Mouse (Mus musculus): ENCODE data around the gene Mga. TPM values are rescaled to one million over a fixed set of nuclear protein-coding genes. Genes with fewer than 3 reads are reported as not detected.

Mga gene
- 37.5 and 44.2 TPM in 2 replicates for polyA plus RNA-seq (2014; fragmentation: Nextera tagmentation; extraction: Ambion mirVana)

DNA sequence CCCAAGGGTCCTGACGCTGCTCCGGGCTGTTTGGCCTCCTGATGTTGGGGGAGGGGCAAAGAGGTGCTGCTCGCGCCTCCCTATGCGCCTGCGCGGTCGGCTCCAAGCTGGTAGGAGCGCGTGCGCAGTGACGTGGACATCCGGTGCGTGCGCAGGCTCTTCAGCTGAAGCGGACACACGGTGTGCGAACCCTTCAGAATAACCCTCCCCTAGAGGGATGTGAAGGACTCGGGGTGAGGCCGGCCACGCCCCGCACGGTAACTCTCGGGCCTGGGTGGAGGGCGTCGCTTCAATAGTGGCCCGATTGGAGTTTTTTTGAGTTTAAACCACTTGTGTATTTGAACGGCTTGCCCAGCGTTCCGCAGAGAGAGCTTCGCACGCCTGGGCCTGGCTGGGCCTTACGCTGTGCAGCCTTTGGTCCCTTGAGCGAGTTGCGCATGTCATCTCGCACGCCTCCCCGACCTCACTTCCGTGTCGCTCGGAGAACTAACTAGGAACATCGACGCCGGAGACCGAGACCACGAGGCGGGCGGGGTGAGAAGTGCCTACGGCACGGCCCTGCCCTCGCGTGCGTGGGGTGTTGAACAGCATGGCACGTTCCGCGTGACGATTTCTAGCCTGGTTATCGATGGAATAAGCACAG is at the start of gene Mga:
Mga (plus strand) TSS at position 139 of the 643 bp plus-strand sequence.
- H3K4me1 ChIP-seq (ENCODE audit: control insufficient read depth, insufficient read depth, low read length), result peaks cover 13% of the 10 kb centered on the region
- no peaks in the 10 kb centered on the region for H3K9me3 ChIP-seq (ENCODE audit: control insufficient read depth, low read length)
- no peaks in the 10 kb centered on the region for H3K27me3 ChIP-seq (ENCODE audit: control insufficient read depth, insufficient read depth, low read length)
- under 1% methylated on average over 58 of the region's 58 CpGs for WGBS
- peak within 1 kb of the TSS; percentile 37 for H3K9ac ChIP-seq (replicated peaks; ENCODE audit: low read depth, low read length)
- no peaks in the 10 kb centered on the region for H3K36me3 ChIP-seq (ENCODE audit: control insufficient read depth, insufficient read depth, low read length)
- H3K4me2 ChIP-seq (ENCODE audit: low read depth, low read length), result peak within 1 kb of the TSS; percentile 85
- peak within 1 kb of the TSS; percentile 84 for H3K27ac ChIP-seq (ENCODE audit: low read depth, low read length)
- peak within 1 kb of the TSS; percentile 57 for H3K4me3 ChIP-seq (ENCODE audit: low read depth, low read length)
- ATAC-seq (ENCODE audit: low read depth), result peak; percentile 98

DNA sequence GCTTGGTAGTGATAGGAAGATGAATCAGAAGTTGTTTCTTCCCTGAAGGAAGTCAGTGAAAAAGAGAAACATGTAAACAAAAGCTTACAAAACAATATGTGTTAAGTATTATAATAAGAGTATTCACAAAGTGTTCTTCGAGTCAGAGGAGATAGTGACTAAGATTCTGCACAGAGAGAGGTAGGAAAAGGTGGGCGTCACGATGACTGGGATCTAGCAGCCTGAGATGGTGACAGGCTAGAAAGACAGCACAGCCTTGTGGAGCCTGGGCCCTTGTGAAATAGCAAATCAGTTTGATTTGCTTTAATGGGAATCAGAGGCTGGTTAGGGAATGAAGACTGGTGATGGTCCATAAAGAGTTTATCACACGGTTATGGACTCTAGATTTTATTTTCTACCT is 43.2 kb upstream of the Mga start:
- no peaks in the 10 kb centered on the region for H3K4me1 ChIP-seq (ENCODE audit: control insufficient read depth, insufficient read depth, low read length)
- no peak overlapping the region for H3K9ac ChIP-seq (replicated peaks; ENCODE audit: low read depth, low read length)
- no peaks in the 10 kb centered on the region for H3K36me3 ChIP-seq (ENCODE audit: control insufficient read depth, insufficient read depth, low read length)
- 90% methylated on average over 4 of the region's 4 CpGs for WGBS
- no peak overlapping the region for H3K27ac ChIP-seq (ENCODE audit: low read depth, low read length)
- H3K4me3 ChIP-seq (ENCODE audit: low read depth, low read length), result no peak overlapping the region
- no peak overlapping the region for H3K4me2 ChIP-seq (ENCODE audit: low read depth, low read length)
- no peaks in the 10 kb centered on the region for H3K9me3 ChIP-seq (ENCODE audit: control insufficient read depth, low read length)
- ATAC-seq (ENCODE audit: low read depth), result no peak
- no peaks in the 10 kb centered on the region for H3K27me3 ChIP-seq (ENCODE audit: control insufficient read depth, insufficient read depth, low read length)

DNA sequence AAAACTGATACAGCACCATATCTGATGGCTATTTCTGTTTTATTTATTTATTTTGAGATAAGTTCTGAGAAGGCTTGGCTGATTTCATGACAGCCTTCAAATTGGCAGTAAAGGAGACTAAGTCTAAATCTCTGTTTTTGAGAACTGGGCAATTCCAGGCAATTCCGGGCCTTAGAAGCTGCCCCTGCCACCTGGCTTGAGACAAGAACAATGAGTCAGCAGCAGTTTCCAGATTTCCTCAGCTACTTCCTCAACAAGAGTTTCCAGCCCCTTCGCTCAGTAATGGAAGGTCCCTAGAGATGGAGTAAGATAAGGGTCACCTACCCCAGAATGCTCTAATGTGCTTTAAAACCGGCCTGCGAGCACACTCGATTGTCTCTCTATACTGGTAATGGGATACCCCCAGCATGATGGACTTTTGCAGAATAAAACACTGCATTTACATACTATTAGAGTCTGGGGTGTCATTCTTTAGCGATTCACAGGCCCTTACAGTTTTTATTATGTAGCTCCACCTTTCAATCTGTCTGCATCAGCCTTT is 41.6 kb upstream of the Mga start:
- Histone ChIP-seq H3K27ac (ENCODE audit: low read depth, low read length) (no peak overlapping the region), H3K36me3 (ENCODE audit: control insufficient read depth, insufficient read depth, low read length) (no peaks in the 10 kb centered on the region), H3K4me3 (ENCODE audit: low read depth, low read length) (no peak overlapping the region), H3K27me3 (ENCODE audit: control insufficient read depth, insufficient read depth, low read length) (no peaks in the 10 kb centered on the region), H3K9ac (replicated peaks; ENCODE audit: low read depth, low read length) (no peak overlapping the region), H3K9me3 (ENCODE audit: control insufficient read depth, low read length) (no peaks in the 10 kb centered on the region), H3K4me2 (ENCODE audit: low read depth, low read length) (no peak overlapping the region), H3K4me1 (ENCODE audit: control insufficient read depth, insufficient read depth, low read length) (no peaks in the 10 kb centered on the region)
- 59% methylated on average over 6 of the region's 6 CpGs for WGBS
- ATAC-seq (ENCODE audit: low read depth), result no peak

DNA sequence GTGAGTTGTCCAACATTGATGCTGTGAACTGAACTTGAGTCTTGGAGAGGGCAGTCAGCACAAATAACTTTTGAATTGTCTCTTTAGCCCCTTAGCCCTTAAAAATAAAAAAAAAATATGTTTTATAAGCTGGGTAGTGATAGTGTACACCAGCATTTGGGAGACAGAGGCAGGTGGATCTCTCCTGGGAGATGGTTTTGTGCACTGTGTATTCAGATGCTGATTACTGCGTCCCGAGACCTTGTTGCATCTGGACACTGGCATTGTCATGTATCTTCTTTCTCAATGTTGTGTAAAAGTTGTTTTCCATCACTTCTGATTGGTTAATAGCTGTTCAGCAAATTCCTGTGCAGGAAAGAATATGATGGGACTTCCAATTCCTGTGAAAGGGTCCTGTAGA is 39.7 kb upstream of the Mga start:
- no peaks in the 10 kb centered on the region for H3K27me3 ChIP-seq (ENCODE audit: control insufficient read depth, insufficient read depth, low read length)
- no peaks in the 10 kb centered on the region for H3K36me3 ChIP-seq (ENCODE audit: control insufficient read depth, insufficient read depth, low read length)
- no peak overlapping the region for H3K4me2 ChIP-seq (ENCODE audit: low read depth, low read length)
- 90% methylated on average over 2 of the region's 2 CpGs for WGBS
- H3K4me3 ChIP-seq (ENCODE audit: low read depth, low read length), result no peak overlapping the region
- H3K9me3 ChIP-seq (ENCODE audit: control insufficient read depth, low read length), result no peaks in the 10 kb centered on the region
- no peaks in the 10 kb centered on the region for H3K4me1 ChIP-seq (ENCODE audit: control insufficient read depth, insufficient read depth, low read length)
- H3K27ac ChIP-seq (ENCODE audit: low read depth, low read length), result no peak overlapping the region
- no peak for ATAC-seq (ENCODE audit: low read depth)
- no peak overlapping the region for H3K9ac ChIP-seq (replicated peaks; ENCODE audit: low read depth, low read length)

DNA sequence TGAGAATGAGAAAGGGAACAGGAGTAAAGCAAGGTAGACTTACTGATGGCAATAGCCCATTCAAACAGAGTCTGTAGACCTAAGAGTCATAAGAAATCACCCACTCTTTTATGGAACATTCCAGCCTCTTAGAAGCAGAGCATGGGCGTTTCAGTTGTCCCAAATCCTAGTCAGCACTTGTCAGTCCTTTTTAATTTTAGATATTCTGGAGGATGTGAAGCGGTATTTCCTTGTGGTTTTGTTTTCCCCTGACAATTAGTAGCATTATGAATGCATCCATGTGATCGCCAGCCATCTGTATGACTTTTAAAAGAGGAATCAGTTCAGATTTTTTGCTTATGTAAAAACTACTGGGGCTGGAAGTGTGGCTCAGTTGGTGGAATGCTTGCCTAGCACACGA is 32.5 kb upstream of the Mga start:
- Histone ChIP-seq H3K4me1 (ENCODE audit: control insufficient read depth, insufficient read depth, low read length) (no peaks in the 10 kb centered on the region), H3K4me3 (ENCODE audit: low read depth, low read length) (no peak overlapping the region), H3K4me2 (ENCODE audit: low read depth, low read length) (no peak overlapping the region), H3K9me3 (ENCODE audit: control insufficient read depth, low read length) (no peaks in the 10 kb centered on the region), H3K27ac (ENCODE audit: low read depth, low read length) (no peak overlapping the region), H3K9ac (replicated peaks; ENCODE audit: low read depth, low read length) (no peak overlapping the region), H3K27me3 (ENCODE audit: control insufficient read depth, insufficient read depth, low read length) (no peaks in the 10 kb centered on the region), H3K36me3 (ENCODE audit: control insufficient read depth, insufficient read depth, low read length) (no peaks in the 10 kb centered on the region)
- 75% methylated on average over 4 of the region's 4 CpGs for WGBS
- no peak for ATAC-seq (ENCODE audit: low read depth)

DNA sequence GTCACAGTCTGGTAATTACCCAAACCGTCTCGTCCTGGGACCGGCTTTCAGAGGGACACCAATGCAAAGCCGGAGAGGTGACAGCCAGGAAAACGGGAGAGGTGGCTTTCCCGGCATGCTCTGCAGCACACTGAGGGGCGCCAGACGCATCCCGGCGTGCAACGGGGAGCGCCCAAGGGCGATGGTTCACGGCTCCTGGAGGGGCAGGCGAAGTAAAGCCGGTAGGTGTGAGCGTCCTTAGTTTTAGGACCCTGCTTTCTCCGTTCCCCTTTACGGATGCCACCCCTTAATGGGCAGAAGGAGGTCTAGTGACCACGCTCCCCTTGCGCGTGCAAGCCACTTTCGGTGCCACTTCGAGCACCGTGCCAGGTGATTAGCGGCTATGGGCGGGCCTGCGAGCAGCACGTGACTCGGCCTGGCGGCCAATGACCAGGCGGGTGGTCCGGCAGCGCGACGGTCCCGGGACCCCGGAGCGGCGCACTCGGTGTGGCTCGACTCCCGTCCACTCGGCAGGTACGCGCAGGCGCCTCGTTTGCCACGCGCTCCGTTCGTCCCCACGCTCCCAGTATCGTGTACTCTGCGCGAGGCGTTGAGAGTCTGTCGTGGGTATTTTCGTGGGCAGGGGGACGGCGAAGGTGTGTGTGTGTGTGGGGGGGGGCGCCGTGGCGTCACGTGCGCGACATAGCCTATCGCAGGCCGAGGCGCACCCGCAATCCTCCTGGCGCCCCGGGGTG is 24.5 kb upstream of the Mga start:
- peak; percentile 92 for ATAC-seq (ENCODE audit: low read depth)
- H3K36me3 ChIP-seq (ENCODE audit: control insufficient read depth, insufficient read depth, low read length), result no peaks in the 10 kb centered on the region
- H3K27me3 ChIP-seq (ENCODE audit: control insufficient read depth, insufficient read depth, low read length), result no peaks in the 10 kb centered on the region
- under 1% methylated on average over 63 of the region's 73 CpGs for WGBS
- H3K9ac ChIP-seq (replicated peaks; ENCODE audit: low read depth, low read length), result peak overlapping the region; percentile 60
- no peaks in the 10 kb centered on the region for H3K9me3 ChIP-seq (ENCODE audit: control insufficient read depth, low read length)
- H3K4me1 ChIP-seq (ENCODE audit: control insufficient read depth, insufficient read depth, low read length), result no peaks in the 10 kb centered on the region
- peak overlapping the region; percentile 56 for H3K4me3 ChIP-seq (ENCODE audit: low read depth, low read length)
- H3K27ac ChIP-seq (ENCODE audit: low read depth, low read length), result peak overlapping the region; percentile 90
- H3K4me2 ChIP-seq (ENCODE audit: low read depth, low read length), result peak overlapping the region; percentile 89

DNA sequence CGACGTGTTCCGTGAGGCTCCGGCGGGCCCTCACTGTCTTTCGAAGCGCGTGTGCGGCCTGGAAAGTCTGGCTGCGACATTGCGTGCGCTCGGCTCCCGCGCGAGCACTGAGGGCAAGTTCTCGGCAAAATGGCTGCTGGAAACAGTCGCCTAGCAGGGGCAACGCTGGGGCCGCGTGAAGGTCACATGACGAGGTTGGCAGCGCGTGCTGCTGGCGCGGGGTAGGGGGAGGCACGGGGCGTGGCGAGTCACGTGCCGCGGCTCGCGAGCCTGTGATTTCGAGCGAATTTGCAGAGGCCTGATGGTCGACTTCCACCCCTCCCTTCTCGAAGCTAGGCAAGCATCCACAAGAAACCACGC is 23.9 kb upstream of the Mga start:
- Histone ChIP-seq H3K4me2 (ENCODE audit: low read depth, low read length) (peak overlapping the region; percentile 89), H3K9me3 (ENCODE audit: control insufficient read depth, low read length) (no peaks in the 10 kb centered on the region), H3K27ac (ENCODE audit: low read depth, low read length) (peak overlapping the region; percentile 90), H3K4me1 (ENCODE audit: control insufficient read depth, insufficient read depth, low read length) (no peaks in the 10 kb centered on the region), H3K4me3 (ENCODE audit: low read depth, low read length) (peak overlapping the region; percentile 56), H3K9ac (replicated peaks; ENCODE audit: low read depth, low read length) (peak overlapping the region; percentile 60), H3K27me3 (ENCODE audit: control insufficient read depth, insufficient read depth, low read length) (no peaks in the 10 kb centered on the region), H3K36me3 (ENCODE audit: control insufficient read depth, insufficient read depth, low read length) (no peaks in the 10 kb centered on the region)
- ATAC-seq (ENCODE audit: low read depth), result peak; percentile 94
- under 1% methylated on average over 39 of the region's 39 CpGs for WGBS

DNA sequence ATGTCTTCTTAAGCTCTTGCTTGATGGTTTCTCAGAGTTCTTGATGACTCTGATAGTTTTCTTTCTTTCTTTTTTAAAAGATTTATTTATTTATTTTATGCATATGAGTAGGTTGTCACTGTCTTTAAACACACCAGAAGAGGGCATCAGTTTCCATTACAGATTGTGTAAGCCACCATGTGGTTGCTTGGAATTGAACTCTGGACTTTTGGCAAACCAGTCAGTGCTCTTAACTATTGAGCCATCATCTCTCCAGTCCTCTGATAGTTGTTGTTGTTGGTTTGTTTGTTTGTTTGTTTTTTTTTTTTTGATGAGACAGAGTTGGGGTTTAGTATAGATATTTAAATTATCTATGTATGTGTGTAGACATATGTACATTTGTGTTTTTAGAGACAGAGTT is 21.0 kb upstream of the Mga start:
- Histone ChIP-seq H3K4me2 (ENCODE audit: low read depth, low read length) (no peak overlapping the region), H3K4me1 (ENCODE audit: control insufficient read depth, insufficient read depth, low read length) (no peaks in the 10 kb centered on the region), H3K36me3 (ENCODE audit: control insufficient read depth, insufficient read depth, low read length) (no peaks in the 10 kb centered on the region), H3K27me3 (ENCODE audit: control insufficient read depth, insufficient read depth, low read length) (no peaks in the 10 kb centered on the region), H3K4me3 (ENCODE audit: low read depth, low read length) (no peak overlapping the region), H3K9me3 (ENCODE audit: control insufficient read depth, low read length) (no peaks in the 10 kb centered on the region), H3K9ac (replicated peaks; ENCODE audit: low read depth, low read length) (no peak overlapping the region), H3K27ac (ENCODE audit: low read depth, low read length) (no peak overlapping the region)
- no peak for ATAC-seq (ENCODE audit: low read depth)

DNA sequence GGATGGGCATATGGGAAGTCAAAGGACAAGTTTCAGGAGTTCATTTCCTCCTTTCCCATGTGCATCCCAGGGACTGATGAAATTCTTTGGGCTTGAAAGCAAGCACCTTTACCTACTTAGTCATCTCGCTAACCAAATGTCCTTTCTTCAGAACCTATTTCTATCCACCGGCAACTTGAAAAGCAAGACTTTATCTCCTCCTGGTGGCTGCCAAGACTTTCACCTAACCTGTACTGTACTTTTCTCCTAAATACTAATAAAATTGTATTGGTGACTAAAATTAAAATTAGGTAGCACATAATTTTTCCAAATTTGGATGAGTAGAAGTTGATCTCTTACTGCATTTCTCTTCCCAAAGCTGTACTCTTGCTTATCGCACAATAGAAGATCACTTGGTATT is 9.8 kb upstream of the Mga start:
- H3K4me2 ChIP-seq (ENCODE audit: low read depth, low read length), result no peak overlapping the region
- H3K9ac ChIP-seq (replicated peaks; ENCODE audit: low read depth, low read length), result no peak overlapping the region
- H3K9me3 ChIP-seq (ENCODE audit: control insufficient read depth, low read length), result no peaks in the 10 kb centered on the region
- no peak overlapping the region for H3K4me3 ChIP-seq (ENCODE audit: low read depth, low read length)
- no peaks in the 10 kb centered on the region for H3K4me1 ChIP-seq (ENCODE audit: control insufficient read depth, insufficient read depth, low read length)
- H3K27ac ChIP-seq (ENCODE audit: low read depth, low read length), result no peak overlapping the region
- H3K27me3 ChIP-seq (ENCODE audit: control insufficient read depth, insufficient read depth, low read length), result no peaks in the 10 kb centered on the region
- ATAC-seq (ENCODE audit: low read depth), result no peak
- 94% methylated on average over 3 of the region's 3 CpGs for WGBS
- H3K36me3 ChIP-seq (ENCODE audit: control insufficient read depth, insufficient read depth, low read length), result no peaks in the 10 kb centered on the region

All from neural tube, embryonic 14.5 days (tissue).